Mouse (Mus musculus): Measurements from ENCODE around the gene Prl8a9. TPM values are rescaled to one million over a fixed set of nuclear protein-coding genes. Genes with fewer than 3 reads are reported as not detected.

The Prl8a9 gene
- polyA plus RNA-seq (2015; fragmentation: Nextera tagmentation; extraction: Ambion mirVana) = not detected in 2 replicates

GRCm38 (mm10) chr13:27564506-27564905 is at the start of gene Prl8a9:
TSS of gene Prl8a9 (minus strand) at chr13:27564606.

GRCm38 (mm10) chr13:27610482-27610881 is 46.1 kb upstream of the Prl8a9 start, which contains the start of gene Prl7b1:
TSS of gene Prl7b1 (minus strand) at chr13:27610582.

GRCm38 (mm10) chr13:27582071-27582470 is 17.7 kb upstream of the Prl8a9 start, which contains the start of gene Prl8a1:
TSS of gene Prl8a1 (minus strand) at chr13:27582171.

GRCm38 (mm10) chr13:27513117-27513516 is 51.3 kb downstream of the Prl8a9 start, which contains the start of gene Prl8a8:
TSS of gene Prl8a8 (minus strand) at chr13:27513217.

Other genes with a start within 250 kb of the Prl8a9 start
- gene Prl8a2, start 218.9 kb downstream of the Prl8a9 start, polyA plus RNA-seq (2015; fragmentation: Nextera tagmentation; extraction: Ambion mirVana) = 5.4 and 7.9 TPM in 2 replicates
- gene Prl2b1, start 173.8 kb downstream of the Prl8a9 start, polyA plus RNA-seq (2015; fragmentation: Nextera tagmentation; extraction: Ambion mirVana) = not detected in 2 replicates
- gene Prl8a6, start 125.9 kb downstream of the Prl8a9 start, polyA plus RNA-seq (2015; fragmentation: Nextera tagmentation; extraction: Ambion mirVana) = not detected in 2 replicates
- gene Prl8a8, start 51.4 kb downstream of the Prl8a9 start, polyA plus RNA-seq (2015; fragmentation: Nextera tagmentation; extraction: Ambion mirVana) = not detected in 2 replicates
- not detected in 2 replicates for gene Prl8a1, start 17.6 kb upstream of the Prl8a9 start, polyA plus RNA-seq (2015; fragmentation: Nextera tagmentation; extraction: Ambion mirVana)
- 1.2 and 1.4 TPM in 2 replicates for gene Prl7b1, start 46.0 kb upstream of the Prl8a9 start, polyA plus RNA-seq (2015; fragmentation: Nextera tagmentation; extraction: Ambion mirVana)
- not detected in 2 replicates for gene Prl7a1, start 77.9 kb upstream of the Prl8a9 start, polyA plus RNA-seq (2015; fragmentation: Nextera tagmentation; extraction: Ambion mirVana)
- gene Prl7a2, start 103.4 kb upstream of the Prl8a9 start, polyA plus RNA-seq (2015; fragmentation: Nextera tagmentation; extraction: Ambion mirVana) = not detected in 2 replicates
- not detected in 2 replicates for gene Prl7d1, start 152.1 kb upstream of the Prl8a9 start, polyA plus RNA-seq (2015; fragmentation: Nextera tagmentation; extraction: Ambion mirVana)
- gene Prl7c1, start 216.2 kb upstream of the Prl8a9 start, polyA plus RNA-seq (2015; fragmentation: Nextera tagmentation; extraction: Ambion mirVana) = not detected in 2 replicates
- gene Prl2a1, start 237.0 kb upstream of the Prl8a9 start, polyA plus RNA-seq (2015; fragmentation: Nextera tagmentation; extraction: Ambion mirVana) = not detected in 2 replicates

Data from adrenal gland, postnatal 0 days (tissue).